18 mouse cellular contexts compared by ENCODE assay signal in the genomic region with DNA sequence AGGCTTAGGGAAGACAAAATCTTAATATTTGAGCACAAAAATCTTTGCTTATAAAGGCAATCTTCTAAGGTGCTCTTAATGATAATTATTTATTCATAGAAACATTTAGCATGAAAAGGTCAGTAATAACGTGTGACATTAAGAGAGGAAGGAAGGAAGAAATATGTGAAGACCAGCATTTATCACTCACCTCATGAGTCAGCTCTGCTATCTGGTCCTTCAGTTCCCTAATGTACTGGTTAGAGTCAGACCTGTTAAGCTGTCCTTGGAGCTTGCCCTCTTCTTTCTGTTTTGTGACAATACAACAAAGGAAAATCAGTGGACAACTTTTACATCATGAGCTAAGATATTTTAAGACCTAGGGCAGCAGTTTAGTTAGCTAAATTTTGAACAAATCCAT. TPM values are rescaled to one million over a fixed set of nuclear protein-coding genes. Genes with fewer than 3 reads are reported as not detected.
DNase-seq lines count a peak whose midpoint lies in the region; ATAC-seq lines count a peak whose summit lies in the region.
"Had no signal": no experiment of that assay in that cellular context is flagged by ENCODE, and none has a peak within 500 bp of the region (broad histone marks: within the 10 kb centered on the region; RNA-seq: fewer than 3 reads in every experiment).

No protein-coding gene starts in this region.

- intact Hi-C loops in heart, postnatal 14 days (cut with DNase I): no loop called here

- DNase-seq in heart, adult 11 months: peak; percentile 21
- no peak for DNase-seq in heart, postnatal 14 days
- no peak for DNase-seq in frontal cortex, postnatal 14 days (ENCODE audit: low spot score in 2 of 2)
- DNase-seq in layer of hippocampus, postnatal 10 days (ENCODE audit: low spot score in 2 of 2): no peak
- DNase-seq: adrenal gland, adult 8-10 months; adrenal gland, postnatal 14 days; adrenal gland, postnatal 36 days; cerebellum, adult 11-12 months; cerebellum, adult 2 months; cerebellum, adult 9-10 months; cerebellum, postnatal 10 days; cerebellum, postnatal 25 days; forebrain, postnatal 0 days had no signal

- 0 out of 2 replicates have a peak, but pooled peaks have one; percentile 42 for ATAC-seq in granulocyte monocyte progenitor cell, adult 5-6 weeks (replicated peaks; ENCODE audit: poor library complexity, severe bottlenecking)
- ATAC-seq: activated CD4-positive, CD25-positive, alpha-beta regulatory T cell, adult 4 months; forebrain, embryonic 13.5 days; forebrain, embryonic 15.5 days; forebrain, postnatal 0 days; Patski had no signal

RNA-seq across cellular contexts. Expression of a gene that starts 38.6 kb away (rescaled TPM):
- total RNA-seq in heart, postnatal 14 days (2021): 1 to 10 TPM in 1 of 2 experiments, under 1 TPM in 1; 0.29 to 1.5 TPM
- total RNA-seq in granulocyte monocyte progenitor cell, adult 5-6 weeks (2014; fragmentation: Nextera tagmentation): 42.2 and 60.6 TPM in 2 replicates
- 53.9 and 54.4 TPM in 2 replicates for total RNA-seq in granulocyte monocyte progenitor cell, adult 5-6 weeks (2017)
- not detected for total RNA-seq in layer of hippocampus, postnatal 10 days (2021)
- total RNA-seq: forebrain, postnatal 0 days had no signal

Comparison
In these comparisons a context has a peak if more than half of its experiments do, and no peak if none do; other contexts are left out.
1. RNA of a gene that starts 38.6 kb away (total RNA-seq): 42.2 to 60.6 TPM in granulocyte monocyte progenitor cell, adult 5-6 weeks; 0.29 to 1.5 TPM in heart, postnatal 14 days and not detected in layer of hippocampus, postnatal 10 days; every median in the first group is over 10 times any median in the second.